Mouse (Mus musculus) myocyte (in vitro differentiated cells): ENCODE results near the gene Hist1h1e. TPM values are rescaled to one million over a fixed set of nuclear protein-coding genes. Genes with fewer than 3 reads are reported as not detected.

Experiments used
- H3K27me3 ChIP-seq: one replicate; pipeline ENCODE4 v1.6.1; 2011; ENCODE audit not compliant: control insufficient read depth, insufficient read depth, insufficient read length
- H3K36me3 ChIP-seq: one replicate; pipeline ENCODE4 v1.6.1; 2011; ENCODE audit not compliant: control insufficient read depth, insufficient read depth
- H3K4me2 ChIP-seq: one replicate; pipeline ENCODE4 v1.6.1; 2011; ENCODE audit warnings: low read depth, control low read depth
- H3K4me3 ChIP-seq: one replicate; pipeline ENCODE4 v1.5.1; 2011; ENCODE audit warnings: mild to moderate bottlenecking, control low read depth, moderate library complexity
- H3K79me2 ChIP-seq: one replicate; pipeline ENCODE4 v1.6.1; 2011; ENCODE audit not compliant: control insufficient read depth, insufficient read depth
- H3ac ChIP-seq: one replicate; pipeline ENCODE4 v1.6.1; 2011; ENCODE audit not compliant: control insufficient read depth, insufficient read length
- CEBPB ChIP-seq: IDR thresholded peaks from 2 replicates; pipeline ENCODE4 v1.6.1; 2011; ENCODE audit warnings: mild to moderate bottlenecking, moderate library complexity; ENCODE audit not compliant: poor library complexity, insufficient read depth, severe bottlenecking
- E2F4 ChIP-seq: IDR thresholded peaks from one replicate; pipeline ENCODE4 v1.6.1; 2011; ENCODE audit warnings: mild to moderate bottlenecking, control low read depth, moderate library complexity; ENCODE audit not compliant: insufficient read depth
- MAX ChIP-seq: IDR thresholded peaks from one replicate; pipeline ENCODE4 v1.6.1; 2011; ENCODE audit warnings: low read depth, mild to moderate bottlenecking, control low read depth
- MYOD1 ChIP-seq, 3 experiments: IDR thresholded peaks; one replicate each; pipeline ENCODE4 v1.6.1; 2011; ENCODE audit warnings: control low read depth in 2 of 3, low read depth in 2 of 3, mild to moderate bottlenecking in 2 of 3, moderate library complexity in 1 of 3; ENCODE audit not compliant: insufficient read length in 2 of 3, control insufficient read depth in 1 of 3
- MYOG ChIP-seq, 3 experiments: IDR thresholded peaks; one replicate each; pipeline ENCODE4 v1.6.1; 2011; ENCODE audit warnings: control low read depth in 2 of 3, low read depth in 2 of 3, mild to moderate bottlenecking in 2 of 3; ENCODE audit not compliant: insufficient read length in 2 of 3, control insufficient read depth in 1 of 3, insufficient read depth in 1 of 3
- POLR2A ChIP-seq: IDR thresholded peaks from one replicate; pipeline ENCODE4 v1.6.1; 2011; ENCODE audit warnings: low read depth, mild to moderate bottlenecking, control low read depth, moderate library complexity; ENCODE audit not compliant: insufficient read length
- POLR2AphosphoS2 ChIP-seq: IDR thresholded peaks from one replicate; pipeline ENCODE4 v1.6.1; 2011; ENCODE audit warnings: low read depth, control low read depth; ENCODE audit not compliant: insufficient read length
- REST ChIP-seq: IDR thresholded peaks from one replicate; pipeline ENCODE4 v1.6.1; 2011; ENCODE audit warnings: mild to moderate bottlenecking, control low read depth, moderate library complexity; ENCODE audit not compliant: insufficient read depth, insufficient read length
- SRF ChIP-seq: IDR thresholded peaks from one replicate; pipeline ENCODE4 v1.6.1; 2011; ENCODE audit warnings: low read depth; ENCODE audit not compliant: control insufficient read depth, insufficient read length
- TCF12 ChIP-seq: IDR thresholded peaks from one replicate; pipeline ENCODE4 v1.6.1; 2011; ENCODE audit warnings: mild to moderate bottlenecking, control low read depth; ENCODE audit not compliant: poor library complexity, insufficient read depth, severe bottlenecking
- TCF3 ChIP-seq: IDR thresholded peaks from one replicate; pipeline ENCODE4 v1.6.1; 2011; ENCODE audit warnings: low read depth, control low read depth; ENCODE audit not compliant: insufficient read length
- USF1 ChIP-seq: IDR thresholded peaks from one replicate; pipeline ENCODE4 v1.6.1; 2011; ENCODE audit warnings: low read depth, mild to moderate bottlenecking, control low read depth, moderate library complexity
- polyA plus RNA-seq: library from polyadenylated mRNA; unstranded; fragments of >200 nt; fragmentation: generic; extraction: Trizol; gene quantifications from one replicate; pipeline ENCODE4 v1.2.1, GENCODE M21; 2012; ENCODE audit warnings: missing spikeins

Hist1h1e gene
- polyA plus RNA-seq, 1 experiment, result 4.7 TPM

DNA sequence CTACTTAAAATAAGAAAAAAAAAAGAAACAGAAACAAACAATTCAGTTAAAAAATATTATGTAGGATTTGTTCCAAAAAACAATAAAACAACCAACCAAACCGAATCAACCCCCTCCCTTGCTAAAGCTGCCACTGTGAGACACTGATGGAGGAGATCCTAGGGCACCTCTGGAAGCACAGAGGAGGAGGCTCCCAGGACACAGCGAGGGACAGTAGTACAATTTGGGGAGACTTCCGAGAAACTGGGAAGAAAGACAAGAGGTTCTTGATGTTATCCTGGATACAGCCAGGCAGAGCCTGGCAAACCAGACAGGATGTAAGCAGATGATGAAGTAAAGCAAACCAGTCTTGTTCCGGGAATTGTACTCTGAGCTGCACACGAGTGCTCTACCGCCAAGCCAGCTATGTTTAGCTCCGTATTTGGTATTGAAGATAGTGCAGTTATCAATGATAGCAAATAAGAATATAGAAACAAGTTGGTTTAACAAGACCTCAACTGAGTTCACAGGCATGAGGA, 19.1 kb downstream of the Hist1h1e start:
- no peak for TF ChIP-seq MYOD1 (IDR thresholded peaks at IDR 0.05; ENCODE audit: control insufficient read depth in 1 of 3, insufficient read length in 2 of 3, low read depth in 2 of 3)
- TF ChIP-seq REST, result no peak
- TF ChIP-seq TCF12, result no peak
- no peak for TF ChIP-seq E2F4
- TF ChIP-seq MYOG (IDR thresholded peaks at IDR 0.05; ENCODE audit: control insufficient read depth in 1 of 3, insufficient read depth in 1 of 3, insufficient read length in 2 of 3, low read depth in 2 of 3), result no peak
- TF ChIP-seq USF1, result no peak
- TF ChIP-seq SRF, result no peak
- TF ChIP-seq MAX, result no peak
- TF ChIP-seq POLR2A, result no peak
- no peak for TF ChIP-seq POLR2AphosphoS2
- TF ChIP-seq CEBPB, result no peak
- no peak for TF ChIP-seq TCF3
- Histone ChIP-seq H3K4me2 (no peak overlapping the region), H3ac (no peak overlapping the region), H3K36me3 (no peaks in the 10 kb centered on the region), H3K79me2 (no peaks in the 10 kb centered on the region), H3K4me3 (no peak overlapping the region), H3K27me3 (no peaks in the 10 kb centered on the region)

DNA sequence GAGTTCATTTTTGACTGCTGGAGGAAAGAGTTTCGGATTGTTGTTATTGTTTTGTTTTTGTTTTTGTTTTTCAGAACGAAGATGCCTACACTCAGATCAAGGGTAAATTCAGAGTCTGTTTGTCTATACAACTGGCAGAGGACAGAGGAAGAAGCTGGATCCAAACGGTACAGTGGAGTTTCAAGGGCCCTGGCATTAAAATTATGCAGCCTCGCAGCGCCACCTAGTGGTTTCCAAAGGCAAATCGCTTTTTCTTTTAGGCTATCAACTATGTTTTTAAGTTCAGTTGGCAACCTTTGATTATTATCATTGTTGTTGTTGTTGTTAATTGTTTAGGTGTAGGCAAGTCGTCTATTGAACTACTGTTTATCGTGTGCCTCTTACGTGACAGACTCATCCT, 24.4 kb downstream of the Hist1h1e start:
- H3ac ChIP-seq, result no peak overlapping the region
- no peak overlapping the region for H3K4me2 ChIP-seq
- no peak overlapping the region for H3K4me3 ChIP-seq
- no peaks in the 10 kb centered on the region for H3K36me3 ChIP-seq
- no peaks in the 10 kb centered on the region for H3K27me3 ChIP-seq
- no peak for TF ChIP-seq TCF3
- TF ChIP-seq REST, result no peak
- no peak for TF ChIP-seq USF1
- TF ChIP-seq TCF12, result no peak
- no peak for TF ChIP-seq SRF
- TF ChIP-seq MAX, result no peak
- no peak for TF ChIP-seq MYOG (IDR thresholded peaks at IDR 0.05; ENCODE audit: control insufficient read depth in 1 of 3, insufficient read depth in 1 of 3, insufficient read length in 2 of 3, low read depth in 2 of 3)
- TF ChIP-seq POLR2AphosphoS2, result no peak
- TF ChIP-seq MYOD1 (IDR thresholded peaks at IDR 0.05; ENCODE audit: control insufficient read depth in 1 of 3, insufficient read length in 2 of 3, low read depth in 2 of 3), result no peak
- TF ChIP-seq E2F4, result no peak
- TF ChIP-seq CEBPB, result no peak
- no peak for TF ChIP-seq POLR2A
- H3K79me2 ChIP-seq, result no peaks in the 10 kb centered on the region

DNA sequence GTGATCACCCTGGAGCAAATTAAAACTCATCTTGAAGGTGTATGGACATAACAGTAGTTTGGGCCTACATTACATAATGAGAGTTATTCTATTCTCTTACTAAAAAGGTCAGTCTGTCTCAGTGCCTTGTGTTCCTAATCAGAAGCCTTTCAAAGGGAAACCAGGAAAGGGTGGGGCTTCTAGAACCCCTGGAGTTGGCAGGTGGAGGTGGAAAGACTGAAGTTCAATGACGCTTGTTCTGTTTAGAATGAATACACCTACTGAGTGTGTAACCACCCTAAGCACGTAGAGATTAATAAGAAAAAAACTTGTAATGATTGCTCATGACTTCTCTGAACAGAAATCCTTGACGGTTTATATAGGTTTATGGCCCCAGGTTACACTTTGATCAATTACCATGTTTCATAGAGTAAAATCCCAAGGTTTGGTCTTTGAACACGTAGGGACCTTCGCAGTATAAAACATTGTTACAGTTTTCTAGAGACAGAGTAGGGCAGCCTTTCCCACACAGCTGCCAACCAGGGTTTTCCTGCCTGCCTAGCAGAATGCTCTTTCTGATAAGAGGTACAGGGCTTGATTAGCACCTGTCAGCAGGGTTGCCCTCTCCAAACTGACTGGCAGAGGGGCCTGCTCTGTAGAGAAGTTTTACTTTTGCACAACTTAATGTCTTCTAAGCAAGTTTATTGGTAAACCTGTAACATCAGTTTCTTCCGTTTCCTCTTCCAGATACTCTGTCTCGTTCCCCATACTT, 26.6 kb downstream of the Hist1h1e start:
- TF ChIP-seq SRF (no peak), MYOG (IDR thresholded peaks at IDR 0.05; ENCODE audit: control insufficient read depth in 1 of 3, insufficient read depth in 1 of 3, insufficient read length in 2 of 3, low read depth in 2 of 3) (no peak), E2F4 (no peak), POLR2A (no peak), USF1 (no peak), POLR2AphosphoS2 (no peak), TCF12 (no peak), MAX (no peak), REST (no peak), MYOD1 (IDR thresholded peaks at IDR 0.05; ENCODE audit: control insufficient read depth in 1 of 3, insufficient read length in 2 of 3, low read depth in 2 of 3) (no peak), TCF3 (no peak)
- no peak overlapping the region for H3K4me3 ChIP-seq
- H3K4me2 ChIP-seq, result no peak overlapping the region
- H3K79me2 ChIP-seq, result no peaks in the 10 kb centered on the region
- no peaks in the 10 kb centered on the region for H3K36me3 ChIP-seq
- no peaks in the 10 kb centered on the region for H3K27me3 ChIP-seq
- H3ac ChIP-seq, result no peak overlapping the region

DNA sequence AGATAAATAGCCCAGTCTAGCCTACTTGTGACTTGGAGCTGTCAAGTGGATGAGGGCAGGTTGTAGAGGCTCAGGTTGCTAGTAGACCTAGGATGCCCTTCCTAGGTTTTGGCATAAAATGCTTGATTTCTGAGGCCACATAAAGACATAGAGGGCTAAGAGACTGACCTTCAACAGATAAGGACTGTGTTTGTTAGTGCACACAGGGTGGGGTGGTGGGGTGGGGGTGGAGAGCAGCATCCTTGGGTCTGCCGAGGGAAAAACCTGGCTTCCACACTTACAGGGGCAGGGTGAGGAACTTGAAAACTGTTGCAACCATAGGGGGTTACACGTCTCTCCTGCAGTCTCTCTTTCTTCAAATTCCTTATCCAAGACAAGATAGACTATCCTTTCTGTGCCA, 27.2 kb downstream of the Hist1h1e start:
- no peak overlapping the region for H3K4me3 ChIP-seq
- no peak overlapping the region for H3ac ChIP-seq
- no peaks in the 10 kb centered on the region for H3K27me3 ChIP-seq
- no peak overlapping the region for H3K4me2 ChIP-seq
- no peak for TF ChIP-seq TCF12
- TF ChIP-seq SRF, result no peak
- no peak for TF ChIP-seq MYOG (IDR thresholded peaks at IDR 0.05; ENCODE audit: control insufficient read depth in 1 of 3, insufficient read depth in 1 of 3, insufficient read length in 2 of 3, low read depth in 2 of 3)
- TF ChIP-seq E2F4, result no peak
- no peak for TF ChIP-seq CEBPB
- TF ChIP-seq MAX, result no peak
- TF ChIP-seq MYOD1 (IDR thresholded peaks at IDR 0.05; ENCODE audit: control insufficient read depth in 1 of 3, insufficient read length in 2 of 3, low read depth in 2 of 3), result no peak
- no peak for TF ChIP-seq POLR2A
- no peak for TF ChIP-seq TCF3
- TF ChIP-seq POLR2AphosphoS2, result no peak
- no peak for TF ChIP-seq REST
- TF ChIP-seq USF1, result no peak
- no peaks in the 10 kb centered on the region for H3K79me2 ChIP-seq
- H3K36me3 ChIP-seq, result no peaks in the 10 kb centered on the region
